Mouse (Mus musculus): ENCODE data around the gene Ogg1. TPM values are rescaled to one million over a fixed set of nuclear protein-coding genes. Genes with fewer than 3 reads are reported as not detected.

Ogg1 gene
- 9.9 and 11.2 TPM in 2 replicates for polyA plus RNA-seq (2014; fragmentation: Nextera tagmentation; extraction: Ambion mirVana)

- WGBS = under 1% methylated on average over 46 of the region's 52 CpGs
- peak within 1 kb of the TSS; percentile 94 for H3K27ac ChIP-seq (replicated peaks; ENCODE audit: low read depth, low read length)
- 0 out of 2 replicates have a peak, but pooled peaks cover 5% of the 10 kb centered on the region for H3K4me1 ChIP-seq (ENCODE audit: control insufficient read depth, insufficient read depth, low read length)
- H3K27me3 ChIP-seq (replicated peaks; ENCODE audit: control insufficient read depth, insufficient read depth, low read length) = no peaks in the 10 kb centered on the region
- H3K4me3 ChIP-seq (ENCODE audit: low read depth, low read length) = peak within 1 kb of the TSS; percentile 63
- DNase-seq (ENCODE audit: low spot score) (peak; percentile 100), ATAC-seq (ENCODE audit: low read depth) (peak; percentile 98)
- peak within 1 kb of the TSS; percentile 92 for H3K4me2 ChIP-seq (ENCODE audit: low read depth, low read length)
- H3K9ac ChIP-seq (ENCODE audit: low read depth, low read length) = peak within 1 kb of the TSS; percentile 71
- no peaks in the 10 kb centered on the region for H3K9me3 ChIP-seq (ENCODE audit: control insufficient read depth, low read length)
- peaks cover 39% of the 10 kb centered on the region for H3K36me3 ChIP-seq (ENCODE audit: control insufficient read depth, insufficient read depth, low read length)
Measured at GRCm38 (mm10) chr6:113326533-113327315, at the start of gene Ogg1. Ogg1 (plus strand) TSS chr6:113326972.

GRCm38 (mm10) chr6:113281676-113282075, 45.1 kb upstream of the Ogg1 start:
- Histone ChIP-seq H3K36me3 (ENCODE audit: control insufficient read depth, insufficient read depth, low read length) (peaks cover 21% of the 10 kb centered on the region), H3K4me1 (ENCODE audit: control insufficient read depth, insufficient read depth, low read length) (peaks cover 4% of the 10 kb centered on the region), H3K27ac (replicated peaks; ENCODE audit: low read depth, low read length) (no peak overlapping the region), H3K4me3 (ENCODE audit: low read depth, low read length) (no peak overlapping the region), H3K4me2 (ENCODE audit: low read depth, low read length) (no peak overlapping the region), H3K9ac (ENCODE audit: low read depth, low read length) (no peak overlapping the region), H3K27me3 (replicated peaks; ENCODE audit: control insufficient read depth, insufficient read depth, low read length) (peaks cover 29% of the 10 kb centered on the region), H3K9me3 (ENCODE audit: control insufficient read depth, low read length) (no peaks in the 10 kb centered on the region)
- DNase-seq (ENCODE audit: low spot score) (no peak), ATAC-seq (ENCODE audit: low read depth) (no peak)
- WGBS = 69% methylated on average over 6 of the region's 6 CpGs

GRCm38 (mm10) chr6:113282101-113282802, 44.5 kb upstream of the Ogg1 start, which contains the start of gene Cpne9:
Cpne9 (plus strand) TSS chr6:113282307.
- DNase-seq (ENCODE audit: low spot score) (peak; percentile 82), ATAC-seq (ENCODE audit: low read depth) (peak; percentile 78)
- Histone ChIP-seq H3K9ac (ENCODE audit: low read depth, low read length) (no peak within 1 kb of the TSS), H3K4me2 (ENCODE audit: low read depth, low read length) (peak within 1 kb of the TSS; percentile 35), H3K4me1 (ENCODE audit: control insufficient read depth, insufficient read depth, low read length) (peaks cover 4% of the 10 kb centered on the region), H3K27me3 (replicated peaks; ENCODE audit: control insufficient read depth, insufficient read depth, low read length) (peaks cover 29% of the 10 kb centered on the region), H3K27ac (replicated peaks; ENCODE audit: low read depth, low read length) (no peak within 1 kb of the TSS), H3K36me3 (ENCODE audit: control insufficient read depth, insufficient read depth, low read length) (peaks cover 15% of the 10 kb centered on the region), H3K9me3 (ENCODE audit: control insufficient read depth, low read length) (no peaks in the 10 kb centered on the region), H3K4me3 (ENCODE audit: low read depth, low read length) (peak within 1 kb of the TSS; percentile 18)
- 2% methylated on average over 36 of the region's 37 CpGs for WGBS

- no peak for DNase-seq (ENCODE audit: low spot score)
- H3K4me1 ChIP-seq (ENCODE audit: control insufficient read depth, insufficient read depth, low read length) = peaks cover 4% of the 10 kb centered on the region
Measured at GRCm38 (mm10) chr6:113282969-113283368, 43.8 kb upstream of the Ogg1 start.

GRCm38 (mm10) chr6:113283500-113283899, 43.3 kb upstream of the Ogg1 start:
- Histone ChIP-seq H3K9me3 (ENCODE audit: control insufficient read depth, low read length) (no peaks in the 10 kb centered on the region), H3K4me2 (ENCODE audit: low read depth, low read length) (peak overlapping the region; percentile 18; the same call in 1 of the 2 replicates), H3K4me1 (ENCODE audit: control insufficient read depth, insufficient read depth, low read length) (peaks cover 4% of the 10 kb centered on the region), H3K9ac (ENCODE audit: low read depth, low read length) (no peak overlapping the region), H3K36me3 (ENCODE audit: control insufficient read depth, insufficient read depth, low read length) (peaks cover 7% of the 10 kb centered on the region; the same call in 1 of the 2 replicates), H3K27ac (replicated peaks; ENCODE audit: low read depth, low read length) (no peak overlapping the region), H3K4me3 (ENCODE audit: low read depth, low read length) (no peak overlapping the region), H3K27me3 (replicated peaks; ENCODE audit: control insufficient read depth, insufficient read depth, low read length) (peaks cover 29% of the 10 kb centered on the region)
- peak; percentile 14; the same call in 1 of the 2 replicates for ATAC-seq (ENCODE audit: low read depth)
- 10% methylated on average over 6 of the region's 6 CpGs for WGBS
- DNase-seq (ENCODE audit: low spot score) = no peak

More at GRCm38 (mm10) chr6:113282969-113283368, 43.8 kb upstream of the Ogg1 start:
- no peaks in the 10 kb centered on the region for H3K9me3 ChIP-seq (ENCODE audit: control insufficient read depth, low read length)
- H3K36me3 ChIP-seq (ENCODE audit: control insufficient read depth, insufficient read depth, low read length) = peaks cover 11% of the 10 kb centered on the region; the same call in 1 of the 2 replicates
- H3K4me3 ChIP-seq (ENCODE audit: low read depth, low read length) = no peak overlapping the region
- H3K27me3 ChIP-seq (replicated peaks; ENCODE audit: control insufficient read depth, insufficient read depth, low read length) = peaks cover 29% of the 10 kb centered on the region
- H3K9ac ChIP-seq (ENCODE audit: low read depth, low read length) = no peak overlapping the region
- 2% methylated on average over 10 of the region's 22 CpGs for WGBS
- H3K4me2 ChIP-seq (ENCODE audit: low read depth, low read length) = peak overlapping the region; percentile 18; the same call in 1 of the 2 replicates
- no peak overlapping the region for H3K27ac ChIP-seq (replicated peaks; ENCODE audit: low read depth, low read length)
- ATAC-seq (ENCODE audit: low read depth) = no peak

GRCm38 (mm10) chr6:113284931-113285330, 41.8 kb upstream of the Ogg1 start:
- peaks cover 7% of the 10 kb centered on the region; the same call in 1 of the 2 replicates for H3K36me3 ChIP-seq (ENCODE audit: control insufficient read depth, insufficient read depth, low read length)
- ATAC-seq (ENCODE audit: low read depth) (no peak), DNase-seq (ENCODE audit: low spot score) (no peak)
- 81% methylated on average over 3 of the region's 3 CpGs for WGBS
- no peak overlapping the region for H3K4me2 ChIP-seq (ENCODE audit: low read depth, low read length)
- H3K4me1 ChIP-seq (ENCODE audit: control insufficient read depth, insufficient read depth, low read length) = peaks cover 4% of the 10 kb centered on the region
- H3K9ac ChIP-seq (ENCODE audit: low read depth, low read length) = no peak overlapping the region
- no peaks in the 10 kb centered on the region for H3K9me3 ChIP-seq (ENCODE audit: control insufficient read depth, low read length)
- no peak overlapping the region for H3K4me3 ChIP-seq (ENCODE audit: low read depth, low read length)
- peaks cover 29% of the 10 kb centered on the region for H3K27me3 ChIP-seq (replicated peaks; ENCODE audit: control insufficient read depth, insufficient read depth, low read length)
- H3K27ac ChIP-seq (replicated peaks; ENCODE audit: low read depth, low read length) = no peak overlapping the region

DNA sequence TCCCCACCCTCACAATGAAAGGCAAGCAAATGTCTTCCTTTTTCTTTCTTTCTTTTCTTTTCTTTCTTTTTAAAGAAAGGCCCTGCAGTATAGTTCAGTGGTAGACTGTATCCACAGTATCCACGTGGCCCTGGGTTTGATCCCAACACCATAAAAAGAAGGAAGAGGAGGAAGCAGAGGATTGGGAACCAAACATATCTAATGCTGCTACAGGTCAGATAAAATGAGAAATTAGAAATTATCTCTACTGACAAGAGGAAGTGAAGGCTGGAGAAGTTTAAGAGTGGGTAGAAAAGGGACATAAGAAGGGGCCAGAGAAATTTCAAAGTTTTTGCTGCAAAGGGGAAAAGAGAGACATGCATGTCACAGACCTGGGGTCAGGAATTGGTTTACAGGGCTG, 40.5 kb upstream of the Ogg1 start:
- DNase-seq (ENCODE audit: low spot score) (no peak), ATAC-seq (ENCODE audit: low read depth) (no peak)
- no peaks in the 10 kb centered on the region for H3K9me3 ChIP-seq (ENCODE audit: control insufficient read depth, low read length)
- H3K9ac ChIP-seq (ENCODE audit: low read depth, low read length) = no peak overlapping the region
- H3K4me1 ChIP-seq (ENCODE audit: control insufficient read depth, insufficient read depth, low read length) = peaks cover 4% of the 10 kb centered on the region
- H3K4me2 ChIP-seq (ENCODE audit: low read depth, low read length) = no peak overlapping the region
- H3K27me3 ChIP-seq (replicated peaks; ENCODE audit: control insufficient read depth, insufficient read depth, low read length) = peaks cover 29% of the 10 kb centered on the region
- WGBS = 62% methylated on average over 1 of the region's 1 CpGs
- no peak overlapping the region for H3K27ac ChIP-seq (replicated peaks; ENCODE audit: low read depth, low read length)
- H3K36me3 ChIP-seq (ENCODE audit: control insufficient read depth, insufficient read depth, low read length) = no peaks in the 10 kb centered on the region
- H3K4me3 ChIP-seq (ENCODE audit: low read depth, low read length) = no peak overlapping the region

DNA sequence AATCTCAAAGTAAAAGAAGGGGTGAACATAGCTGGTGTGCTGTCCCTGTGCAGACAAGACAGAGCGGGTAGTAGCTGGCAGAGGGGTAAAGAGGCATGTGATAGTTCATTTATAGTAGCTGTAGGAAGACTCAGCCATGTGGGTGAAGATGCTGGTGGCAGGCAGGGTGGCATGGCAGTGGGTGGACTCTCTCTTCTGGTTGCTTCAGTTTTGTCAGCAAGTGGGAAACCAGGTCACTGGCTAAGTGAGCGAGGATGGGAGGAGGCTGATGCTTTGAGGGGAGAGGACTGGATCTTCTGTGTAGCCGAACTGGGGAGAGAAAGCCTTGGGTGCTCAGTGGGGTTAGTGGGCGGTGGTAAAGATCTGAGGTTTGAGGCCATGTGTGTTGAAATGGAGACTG, 39.5 kb upstream of the Ogg1 start:
- no peaks in the 10 kb centered on the region for H3K9me3 ChIP-seq (ENCODE audit: control insufficient read depth, low read length)
- H3K4me3 ChIP-seq (ENCODE audit: low read depth, low read length) = no peak overlapping the region
- peaks cover 2% of the 10 kb centered on the region for H3K4me1 ChIP-seq (ENCODE audit: control insufficient read depth, insufficient read depth, low read length)
- no peak for ATAC-seq (ENCODE audit: low read depth)
- DNase-seq (ENCODE audit: low spot score) = no peak
- peaks cover 27% of the 10 kb centered on the region for H3K27me3 ChIP-seq (replicated peaks; ENCODE audit: control insufficient read depth, insufficient read depth, low read length)
- H3K27ac ChIP-seq (replicated peaks; ENCODE audit: low read depth, low read length) = no peak overlapping the region
- WGBS = 75% methylated on average over 4 of the region's 4 CpGs
- H3K36me3 ChIP-seq (ENCODE audit: control insufficient read depth, insufficient read depth, low read length) = no peaks in the 10 kb centered on the region
- no peak overlapping the region for H3K4me2 ChIP-seq (ENCODE audit: low read depth, low read length)
- H3K9ac ChIP-seq (ENCODE audit: low read depth, low read length) = no peak overlapping the region
